Mouse (Mus musculus): ENCODE measurements at regions not wholly inside any gene's neighbourhood (a gene's known extent, or its start where the extent isn't known, plus 50 kb on each side); places are given as distances from the start of the nearest gene placed in this dataset.

DNA sequence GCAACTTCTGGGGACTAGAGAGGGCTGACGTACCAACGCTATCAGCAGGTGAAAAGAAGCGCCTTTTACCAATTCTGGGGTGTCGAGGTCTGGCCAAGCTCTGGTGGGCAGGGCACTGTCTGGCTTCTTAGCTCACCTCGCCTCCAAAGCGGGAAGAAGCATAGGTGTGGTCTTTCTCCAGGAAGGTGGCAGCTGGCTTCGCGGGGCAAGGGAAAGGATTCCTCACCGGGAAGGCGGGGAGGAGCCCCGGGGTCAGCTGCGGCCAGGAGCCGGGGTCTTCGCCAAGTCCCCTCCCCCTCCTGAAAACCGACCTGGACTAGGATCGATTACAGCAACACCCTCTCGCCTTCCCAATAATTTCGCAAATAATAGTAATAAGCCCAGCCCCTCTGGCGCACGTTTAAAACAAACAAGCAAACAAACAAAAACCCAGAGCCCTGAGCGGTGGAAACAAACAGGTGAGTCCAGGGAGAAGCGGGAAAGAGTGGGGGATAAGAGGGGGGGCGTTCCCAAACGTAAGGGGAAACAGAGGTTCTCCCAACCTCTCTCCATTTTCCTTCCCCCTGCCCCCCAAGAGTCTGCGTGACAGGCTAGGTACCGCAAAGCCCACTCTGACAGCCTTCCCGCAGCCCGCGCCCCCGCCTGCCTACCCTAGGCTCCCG, 63.5 kb upstream of the Ak4 start:
- H3K27ac ChIP-seq, result peak overlapping the region; percentile 98
- intact Hi-C loops (cut with DNase I), result loop anchor here (2.0 to 5.0 kb wide), 5 partner anchors 67 to 292 kb away; partner anchors contain the start of genes Jak1 and Leprot
- H3K4me3 ChIP-seq, result peak overlapping the region; percentile 60
- peak; percentile 24 to 29 for DNase-seq (ENCODE audit: extremely low spot score in 1 of 2, low spot score in 2 of 2)
- TF ChIP-seq CTCF (IDR thresholded peaks at IDR 0.05), result no peak

DNA sequence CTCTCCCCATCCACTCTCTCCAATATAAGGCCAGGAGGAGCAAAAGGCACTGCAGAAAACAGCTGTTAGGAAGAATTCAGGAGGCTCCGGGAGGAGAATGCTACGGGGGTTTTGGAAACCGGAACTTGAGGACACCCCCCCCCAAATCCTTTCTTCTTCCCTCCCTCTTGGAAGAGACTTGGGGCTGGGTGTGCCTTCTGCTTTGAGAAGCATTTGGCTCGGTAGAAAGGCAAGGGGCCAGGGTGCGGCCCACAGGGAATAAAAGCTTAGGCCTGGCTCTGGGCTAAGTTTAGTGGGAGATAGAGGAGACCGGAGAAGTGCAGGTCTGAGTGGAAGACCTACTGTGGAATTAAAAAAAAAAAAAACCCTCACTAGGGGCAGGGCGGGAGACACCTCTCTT, 64.1 kb upstream of the Ak4 start:
- TF ChIP-seq CTCF (IDR thresholded peaks at IDR 0.05), result no peak
- intact Hi-C loops (cut with DNase I), result loop anchor here (5.0 kb wide), 5 partner anchors 67 to 642 kb away; partner anchors contain the start of gene Leprot
- DNase-seq (ENCODE audit: extremely low spot score in 1 of 2, low spot score in 2 of 2), result no peak
- Histone ChIP-seq H3K4me3 (peak overlapping the region; percentile 60), H3K27ac (peak overlapping the region; percentile 98)

DNA sequence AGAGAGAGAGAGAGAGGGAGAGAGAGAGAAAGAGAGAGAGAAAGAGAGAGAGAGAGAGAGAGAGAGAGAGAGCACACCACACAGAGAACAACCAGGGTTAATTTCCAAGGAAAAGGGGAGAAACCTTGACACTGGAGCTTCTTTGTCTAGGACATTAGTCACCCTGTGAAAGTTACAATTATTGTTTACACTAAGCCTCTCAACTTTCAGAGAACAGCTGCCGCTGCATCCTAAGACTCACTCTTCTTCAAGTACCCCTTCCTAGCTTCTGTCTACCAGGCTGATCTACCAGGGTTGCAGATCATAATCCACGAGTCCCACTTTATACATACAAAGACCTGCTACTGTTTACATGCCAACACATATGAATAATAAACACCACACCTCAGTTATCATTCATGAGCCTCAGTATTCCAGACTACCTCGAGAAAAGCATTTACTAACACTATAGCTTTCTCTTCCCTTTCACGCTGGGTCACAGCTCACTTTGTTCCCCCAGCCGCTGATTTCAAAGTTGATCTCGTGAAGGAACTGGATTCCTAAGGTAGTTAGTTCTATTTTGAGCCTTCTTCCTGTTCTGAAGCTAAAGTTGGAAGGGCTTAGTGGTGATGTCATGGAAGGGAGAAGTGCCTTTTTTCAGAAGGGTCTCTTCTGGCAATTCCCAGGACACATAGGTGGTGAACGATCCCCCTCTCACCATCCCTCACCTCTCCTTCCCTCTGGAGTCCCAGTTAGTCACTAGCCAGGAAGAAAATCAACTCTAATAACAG, 64.8 kb upstream of the Ak4 start:
- TF ChIP-seq CTCF (IDR thresholded peaks at IDR 0.05), result no peak
- DNase-seq (ENCODE audit: extremely low spot score in 1 of 2, low spot score in 2 of 2), result no peak
- intact Hi-C loops (cut with DNase I), result loop anchor here (5.0 kb wide), 1 partner anchor 643 kb away; no protein-coding TSS in a partner anchor
- peak overlapping the region; percentile 98 for H3K27ac ChIP-seq
- H3K4me3 ChIP-seq, result peak overlapping the region; percentile 60

DNA sequence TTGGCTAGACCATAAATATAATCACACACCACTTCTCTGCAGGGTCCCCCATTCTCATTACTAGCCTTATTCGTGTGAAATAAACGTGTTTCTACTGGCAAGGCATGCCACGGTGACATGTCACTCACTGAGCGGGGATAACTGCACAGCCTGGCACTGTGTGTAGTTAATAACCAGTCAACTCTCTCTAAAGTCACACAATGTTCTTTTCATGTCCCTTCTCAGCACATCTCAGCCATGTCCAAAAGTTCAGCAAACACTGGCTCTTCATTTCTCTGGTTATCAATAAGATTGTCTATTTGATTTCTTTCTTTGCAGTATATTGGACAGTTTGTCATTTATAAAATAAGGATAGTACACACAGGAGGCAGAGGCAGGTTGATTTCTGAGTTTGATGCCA, 66.9 kb upstream of the Ak4 start:
- intact Hi-C loops (cut with DNase I), result loop anchor here (5.0 kb wide), 1 partner anchor 645 kb away; no protein-coding TSS in a partner anchor
- no peak for DNase-seq (ENCODE audit: extremely low spot score in 1 of 2, low spot score in 2 of 2)
- TF ChIP-seq CTCF (IDR thresholded peaks at IDR 0.05), result no peak
- Histone ChIP-seq H3K27ac (no peak overlapping the region), H3K4me3 (no peak overlapping the region)

DNA sequence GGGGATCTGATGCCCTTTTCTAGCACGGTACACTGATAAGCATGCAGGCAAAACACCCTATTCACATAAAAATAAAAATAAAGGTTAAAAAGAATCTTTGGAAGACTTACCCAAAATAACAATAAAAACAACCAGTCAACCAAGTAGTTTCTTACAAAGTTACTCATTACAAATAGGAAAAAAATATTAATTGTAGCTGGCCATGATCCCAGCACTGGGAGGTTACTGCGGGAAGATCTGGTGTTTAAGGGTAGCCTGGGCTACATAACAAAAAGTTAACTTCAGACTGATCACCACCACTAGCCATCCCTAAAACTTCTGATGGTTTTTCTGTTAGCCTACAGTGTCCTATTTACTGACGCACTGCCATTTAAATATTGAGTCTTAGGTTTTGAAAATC, 67.4 kb upstream of the Ak4 start:
- intact Hi-C loops (cut with DNase I), result loop anchor here (5.0 kb wide), 1 partner anchor 646 kb away; no protein-coding TSS in a partner anchor
- Histone ChIP-seq H3K4me3 (no peak overlapping the region), H3K27ac (no peak overlapping the region)
- DNase-seq (ENCODE audit: extremely low spot score in 1 of 2, low spot score in 2 of 2), result no peak
- TF ChIP-seq CTCF (IDR thresholded peaks at IDR 0.05), result no peak

DNA sequence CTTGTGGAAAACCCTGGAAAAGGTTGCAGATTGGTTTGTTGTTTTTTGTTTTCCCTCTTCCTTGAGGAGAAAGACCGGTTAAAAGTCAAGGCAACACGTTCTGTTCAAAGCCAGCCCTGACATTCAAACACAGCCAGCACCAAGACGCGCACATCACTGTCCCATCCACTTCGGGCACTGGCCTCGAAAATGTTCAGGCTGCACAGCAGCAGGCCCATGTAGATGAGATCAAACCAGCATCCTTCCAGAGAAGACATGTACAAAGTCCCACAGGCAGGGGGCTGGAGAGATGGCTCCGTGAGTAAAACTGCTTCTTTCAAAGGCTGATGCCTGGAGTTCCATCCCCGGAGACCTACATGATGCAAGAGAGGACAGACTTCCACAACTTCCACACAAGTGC, 68.4 kb upstream of the Ak4 start:
- TF ChIP-seq CTCF (IDR thresholded peaks at IDR 0.05), result no peak
- no peak overlapping the region for H3K4me3 ChIP-seq
- intact Hi-C loops (cut with DNase I), result loop anchor here (5.0 kb wide), 1 partner anchor 647 kb away; no protein-coding TSS in a partner anchor
- H3K27ac ChIP-seq, result no peak overlapping the region
- no peak for DNase-seq (ENCODE audit: extremely low spot score in 1 of 2, low spot score in 2 of 2)

DNA sequence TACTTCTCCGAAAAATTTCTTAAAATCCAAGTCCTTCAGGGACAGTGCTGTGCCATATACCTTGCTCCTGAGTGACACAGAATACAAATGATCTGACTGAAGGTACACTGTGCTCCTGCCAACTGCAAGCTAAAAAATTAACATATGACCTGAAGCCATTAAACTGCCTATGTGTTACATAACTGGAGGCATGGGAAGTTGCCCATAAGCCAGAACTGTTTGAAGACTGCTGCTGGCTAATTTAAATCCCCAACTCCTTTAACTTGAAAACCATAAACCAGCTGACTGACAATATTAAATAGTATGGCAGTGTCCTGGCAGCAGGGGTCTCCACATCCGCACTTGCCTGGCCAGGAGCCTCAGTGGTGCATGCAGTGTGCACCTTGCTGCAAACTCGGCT, 68.9 kb upstream of the Ak4 start:
- intact Hi-C loops (cut with DNase I), result loop anchor here (5.0 kb wide), 1 partner anchor 647 kb away; no protein-coding TSS in a partner anchor
- no peak overlapping the region for H3K27ac ChIP-seq
- H3K4me3 ChIP-seq, result no peak overlapping the region
- DNase-seq (ENCODE audit: extremely low spot score in 1 of 2, low spot score in 2 of 2), result no peak
- no peak for TF ChIP-seq CTCF (IDR thresholded peaks at IDR 0.05)

DNA sequence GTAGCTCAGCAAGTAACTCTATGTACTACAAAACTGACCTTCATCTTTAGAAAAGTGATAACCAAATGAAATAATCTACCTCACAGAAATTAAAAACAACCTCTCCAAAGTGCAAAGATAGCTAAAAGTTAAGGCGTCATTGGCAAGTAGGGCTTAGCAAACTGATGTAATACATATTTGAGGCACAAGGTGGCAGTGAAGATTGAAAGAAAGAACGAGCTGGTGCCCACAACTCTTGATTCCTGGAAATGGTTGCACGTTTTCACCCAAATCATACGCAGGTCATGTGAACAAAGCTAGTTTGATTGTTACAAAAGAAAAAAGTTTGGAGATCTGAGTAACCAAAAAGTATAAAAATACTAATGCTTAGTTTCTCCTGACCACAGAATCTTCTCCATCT, 69.7 kb upstream of the Ak4 start:
- Histone ChIP-seq H3K27ac (no peak overlapping the region), H3K4me3 (no peak overlapping the region)
- TF ChIP-seq CTCF (IDR thresholded peaks at IDR 0.05), result peak; percentile 74
- peak in 1 of 2 experiments; percentile 33 for DNase-seq (ENCODE audit: extremely low spot score in 1 of 2, low spot score in 2 of 2)
- intact Hi-C loops (cut with DNase I), result loop anchor here (1.0 kb wide), 1 partner anchor 18 kb away; no protein-coding TSS in a partner anchor

DNA sequence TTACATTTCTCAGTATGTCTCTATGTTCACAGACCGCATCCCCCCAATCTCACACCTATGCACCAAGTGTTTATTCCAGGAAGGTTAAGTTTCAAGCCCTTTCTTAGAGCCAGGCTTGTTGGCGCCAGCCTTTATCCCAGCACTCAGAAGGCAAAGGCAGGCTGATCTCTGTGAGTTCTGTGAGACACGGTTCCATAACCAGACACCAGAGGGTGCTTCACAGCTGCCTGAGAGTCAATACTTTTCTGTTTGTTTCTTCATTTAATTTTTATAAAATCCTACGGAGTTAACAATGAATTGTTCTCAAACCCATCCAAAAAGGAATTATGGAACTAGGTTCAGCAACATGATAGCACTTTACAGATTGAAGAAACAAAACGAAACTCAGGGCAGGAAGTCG, 71.8 kb upstream of the Ak4 start:
- Histone ChIP-seq H3K4me3 (no peak overlapping the region), H3K27ac (no peak overlapping the region)
- peak; percentile 51 for TF ChIP-seq CTCF (IDR thresholded peaks at IDR 0.05)
- intact Hi-C loops (cut with DNase I), result no loop called here
- no peak for DNase-seq (ENCODE audit: extremely low spot score in 1 of 2, low spot score in 2 of 2)

DNA sequence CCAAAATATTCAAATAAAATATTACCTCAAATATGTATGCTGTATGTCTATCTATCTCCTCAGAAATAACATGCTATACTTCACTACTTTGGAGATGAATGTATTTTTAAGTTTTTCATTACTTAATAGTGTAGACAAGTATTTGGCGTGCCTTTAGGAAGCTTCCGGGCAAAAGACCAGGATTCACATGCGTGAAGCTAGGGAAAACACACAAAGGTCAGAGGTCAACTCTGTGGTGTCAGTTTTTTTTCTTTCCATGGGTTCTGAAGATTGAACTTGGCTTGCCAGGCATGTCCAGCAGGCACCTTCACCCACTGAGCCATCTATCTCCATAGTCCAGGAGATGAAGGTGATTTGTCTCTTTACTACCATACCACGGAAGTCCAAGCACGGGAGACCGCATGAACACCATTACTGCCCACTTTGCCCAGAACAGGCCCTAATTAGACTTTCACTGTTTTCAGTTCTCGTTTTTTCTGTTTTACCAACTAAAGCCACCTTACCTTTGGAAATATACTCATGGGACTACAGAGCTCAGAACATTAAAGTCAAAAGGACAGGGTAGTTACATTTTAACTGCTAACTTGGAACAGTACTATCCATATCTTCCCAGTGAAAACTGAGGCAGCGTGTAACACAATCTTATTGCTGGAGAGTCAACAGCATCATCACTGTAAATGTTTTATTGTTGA, 76.9 kb upstream of the Ak4 start:
- no peak for TF ChIP-seq CTCF (IDR thresholded peaks at IDR 0.05)
- Histone ChIP-seq H3K4me3 (no peak overlapping the region), H3K27ac (no peak overlapping the region)
- intact Hi-C loops (cut with DNase I), result no loop called here
- DNase-seq (ENCODE audit: extremely low spot score in 1 of 2, low spot score in 2 of 2), result no peak

DNA sequence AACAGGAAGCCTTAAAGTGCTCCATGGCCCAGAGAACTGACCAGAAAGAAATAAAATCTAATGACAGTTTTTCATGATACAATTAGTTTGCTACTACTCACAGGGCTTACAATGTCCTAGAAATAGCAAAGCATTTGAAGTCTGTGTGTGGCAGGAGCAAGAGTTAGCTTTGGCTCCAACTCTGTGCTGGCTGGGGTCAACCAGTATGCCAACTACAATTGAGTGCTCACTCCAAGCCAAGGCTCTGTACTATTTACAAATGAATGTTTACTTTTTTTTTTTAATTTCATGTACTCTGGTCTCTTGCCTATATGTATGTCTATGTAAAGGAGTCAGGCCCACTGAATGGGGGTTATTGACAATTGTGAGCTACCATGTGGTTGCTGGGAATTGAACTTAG, 75.7 kb upstream of the Jak1 start:
- TF ChIP-seq CTCF (IDR thresholded peaks at IDR 0.05), result no peak
- no peak overlapping the region for H3K4me3 ChIP-seq
- no peak for DNase-seq (ENCODE audit: extremely low spot score in 1 of 2, low spot score in 2 of 2)
- H3K27ac ChIP-seq, result no peak overlapping the region
- intact Hi-C loops (cut with DNase I), result no loop called here

DNA sequence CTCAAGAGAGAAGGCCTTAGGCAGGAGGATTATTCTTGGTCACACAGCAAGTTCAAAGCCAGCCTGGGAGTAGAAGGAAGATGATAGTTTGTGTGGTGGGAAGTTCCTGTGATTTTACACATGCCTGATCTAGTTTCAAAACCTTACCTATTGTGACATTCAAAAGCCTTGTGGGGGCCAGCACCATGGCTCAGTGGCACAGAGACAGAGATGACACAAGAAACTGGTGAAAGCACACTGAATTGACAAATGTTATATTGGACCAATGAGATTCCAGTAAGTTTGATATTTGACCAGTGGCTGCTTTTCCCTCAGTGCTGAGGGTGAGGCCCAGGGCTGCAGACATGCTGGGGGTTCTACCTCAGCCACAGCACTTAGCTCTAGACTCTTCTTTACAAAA, 73.1 kb upstream of the Jak1 start:
- no peak for TF ChIP-seq CTCF (IDR thresholded peaks at IDR 0.05)
- intact Hi-C loops (cut with DNase I), result no loop called here
- Histone ChIP-seq H3K27ac (no peak overlapping the region), H3K4me3 (no peak overlapping the region)
- DNase-seq (ENCODE audit: extremely low spot score in 1 of 2, low spot score in 2 of 2), result no peak
